Mouse (Mus musculus) midbrain, embryonic 11.5 days (tissue): Measurements from ENCODE around the gene Gm5447. TPM values are rescaled to one million over a fixed set of nuclear protein-coding genes. Genes with fewer than 3 reads are reported as not detected.
A peak's percentile ranks its signal among the peaks of the same experiment; 100 is the strongest.

Source experiments
- ATAC-seq: fragments of 200-750 bp; cut with Nextera tagmentation; 2 replicates; pipeline ENCODE4 v1.8.0; 2017; ENCODE audit warnings: moderate TSS enrichment, moderate library complexity; ENCODE audit not compliant: low FRiP score
- DNase-seq: peaks from one replicate; pipeline ENCODE4 v3.0.0; 2015; ENCODE audit warnings: low spot score; ENCODE audit errors: missing footprints
- H3K27ac ChIP-seq: fragments of 300-500 bp; sonication (generic); 2 replicates; pipeline ENCODE4 v1.5.1; 2014; ENCODE audit warnings: low read depth, low read length
- H3K27me3 ChIP-seq: fragments of 300-500 bp; sonication (generic); 2 replicates; pipeline ENCODE4 v1.6.1; 2014; ENCODE audit warnings: mild to moderate bottlenecking, low read length, moderate library complexity, mixed read lengths; ENCODE audit not compliant: control insufficient read depth, insufficient read depth
- H3K36me3 ChIP-seq: fragments of 300-500 bp; sonication (generic); 2 replicates; pipeline ENCODE4 v1.6.1; 2014; ENCODE audit warnings: mild to moderate bottlenecking, low read length, moderate library complexity, mixed read lengths; ENCODE audit not compliant: control insufficient read depth, insufficient read depth
- H3K4me1 ChIP-seq: fragments of 300-500 bp; sonication (generic); 2 replicates; pipeline ENCODE4 v1.6.1; 2014; ENCODE audit warnings: low read length; ENCODE audit not compliant: control insufficient read depth, insufficient read depth
- H3K4me2 ChIP-seq: fragments of 300-500 bp; sonication (generic); 2 replicates; pipeline ENCODE4 v1.6.1; 2014; ENCODE audit warnings: mild to moderate bottlenecking, moderate library complexity
- H3K4me3 ChIP-seq: fragments of 300-500 bp; sonication (generic); 2 replicates; pipeline ENCODE4 v1.5.1; 2014; ENCODE audit warnings: low read depth, low read length
- H3K9ac ChIP-seq: fragments of 300-500 bp; sonication (generic); 2 replicates; pipeline ENCODE4 v1.6.1; 2014; ENCODE audit warnings: low read length
- H3K9me3 ChIP-seq: fragments of 300-500 bp; sonication (generic); 2 replicates; pipeline ENCODE4 v1.6.1; 2016; ENCODE audit warnings: low read length; ENCODE audit not compliant: control insufficient read depth
- whole genome bisulfite sequencing: fragments of 180-500 bp; shearing (Covaris S2); extraction: QIAGEN DNeasy Blood & Tissue Kit; methylation state at CpG from one replicate; pipeline ENCODE4 v1.1.7; 2014; 5-methylcytosine and 5-hydroxymethylcytosine counted together
- polyA plus RNA-seq: library from polyadenylated mRNA; unstranded; fragments of >200 nt; fragmentation: Nextera tagmentation; extraction: Ambion mirVana; gene quantifications from 2 replicates; pipeline ENCODE4 v1.2.1, GENCODE M21; 2014

Gene Gm5447
- polyA plus RNA-seq, 1 experiment from 2014 or later, result not detected

DNA sequence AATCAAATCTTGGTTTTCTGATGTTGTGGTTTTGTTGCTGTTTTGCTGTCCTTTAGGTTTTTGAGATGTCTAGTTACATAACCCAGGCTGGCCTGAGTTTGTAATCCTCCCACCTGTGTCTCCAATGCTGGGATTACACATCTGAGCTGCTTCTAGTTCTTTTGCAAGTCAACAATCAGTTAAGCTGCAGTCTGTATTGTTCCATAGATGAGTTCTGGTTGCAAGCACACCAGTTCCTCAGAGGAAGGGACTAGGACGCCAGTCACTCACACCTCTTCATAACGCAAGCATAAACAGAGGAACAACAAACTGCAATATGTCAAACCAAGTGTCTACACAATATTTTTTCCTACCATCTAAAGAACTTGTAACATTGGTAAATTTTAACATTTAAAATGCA, 22.0 kb upstream of the Gm5447 start:
- Histone ChIP-seq H3K4me3 (no peak overlapping the region), H3K9me3 (no peaks in the 10 kb centered on the region), H3K27ac (no peak overlapping the region), H3K9ac (no peak overlapping the region), H3K4me1 (no peaks in the 10 kb centered on the region), H3K27me3 (no peaks in the 10 kb centered on the region), H3K36me3 (0 out of 2 replicates have a peak, but pooled peaks cover 4% of the 10 kb centered on the region), H3K4me2 (no peak overlapping the region)
- WGBS, result 92% methylated on average over 2 of the region's 2 CpGs
- peak; percentile 56 for DNase-seq
- ATAC-seq, result no peak

DNA sequence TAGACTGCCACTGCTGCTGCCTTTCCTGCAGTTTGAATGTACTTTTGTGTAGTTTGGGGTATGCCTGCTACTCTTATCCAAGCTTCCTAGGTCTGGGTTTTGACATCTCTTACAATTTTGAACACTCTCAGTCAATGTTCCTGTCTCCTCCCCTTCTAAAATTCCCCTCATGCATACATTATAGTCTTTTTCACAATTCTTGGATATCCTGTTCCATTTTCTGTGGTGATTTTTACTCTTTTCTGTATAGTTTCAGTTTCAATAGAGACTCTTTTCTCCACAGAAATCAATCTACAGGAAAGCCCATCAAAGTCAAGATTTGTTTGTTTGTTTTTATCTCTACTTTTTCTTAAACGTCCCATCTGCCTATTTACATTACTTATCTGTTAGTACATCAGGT, 20.4 kb upstream of the Gm5447 start:
- Histone ChIP-seq H3K4me1 (no peaks in the 10 kb centered on the region), H3K9ac (no peak overlapping the region), H3K27me3 (no peaks in the 10 kb centered on the region), H3K4me3 (no peak overlapping the region), H3K9me3 (no peaks in the 10 kb centered on the region), H3K4me2 (no peak overlapping the region), H3K27ac (no peak overlapping the region), H3K36me3 (no peaks in the 10 kb centered on the region)
- DNase-seq (no peak), ATAC-seq (no peak)
- WGBS, result 68% methylated on average over 1 of the region's 1 CpGs

DNA sequence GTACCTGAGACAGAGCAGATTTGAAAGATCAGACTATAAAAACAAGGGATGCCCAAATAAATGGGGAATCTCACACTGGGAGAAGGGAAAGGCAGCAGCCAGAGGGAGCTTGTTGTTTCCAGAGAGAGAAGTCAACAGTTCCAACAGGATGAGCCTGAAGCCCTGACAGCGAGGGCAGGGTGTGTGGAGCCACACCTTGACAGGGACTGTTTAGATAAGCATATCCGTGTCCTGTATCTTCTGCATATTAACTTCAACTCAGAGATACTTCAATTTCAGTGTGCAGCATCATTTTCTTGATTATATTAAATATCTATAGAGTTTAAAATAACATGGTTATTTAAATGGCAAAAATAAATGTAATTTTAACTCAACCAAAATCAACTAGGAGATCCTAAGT, 13.3 kb upstream of the Gm5447 start:
- no peak overlapping the region for H3K4me2 ChIP-seq
- WGBS, result 89% methylated on average over 2 of the region's 2 CpGs
- H3K4me1 ChIP-seq, result peaks cover 7% of the 10 kb centered on the region
- no peak overlapping the region for H3K9ac ChIP-seq
- H3K27ac ChIP-seq, result no peak overlapping the region
- ATAC-seq (no peak), DNase-seq (no peak)
- H3K27me3 ChIP-seq, result no peaks in the 10 kb centered on the region
- H3K4me3 ChIP-seq, result no peak overlapping the region
- H3K36me3 ChIP-seq, result no peaks in the 10 kb centered on the region
- no peaks in the 10 kb centered on the region for H3K9me3 ChIP-seq

DNA sequence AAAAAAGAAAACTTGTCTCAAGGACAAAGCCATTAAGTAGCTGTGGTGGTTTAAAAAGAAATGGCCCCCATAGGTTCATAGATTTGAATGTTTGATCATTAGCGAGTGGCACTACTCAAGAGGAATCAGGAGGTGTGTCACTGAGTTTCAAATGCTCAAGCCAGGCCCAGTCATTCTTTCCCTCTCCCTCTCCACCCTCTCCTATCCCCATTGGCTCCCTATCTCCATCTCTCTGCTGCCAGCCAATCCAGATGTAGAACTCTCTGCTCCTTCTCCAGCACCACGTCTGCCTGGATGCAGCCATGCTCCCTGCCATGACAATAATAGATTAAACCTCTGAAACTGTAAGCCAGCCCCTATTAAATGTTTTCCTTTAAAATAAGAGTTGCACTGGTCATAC, 12.1 kb upstream of the Gm5447 start:
- H3K36me3 ChIP-seq, result no peaks in the 10 kb centered on the region
- no peak overlapping the region for H3K4me3 ChIP-seq
- H3K9me3 ChIP-seq, result no peaks in the 10 kb centered on the region

DNA sequence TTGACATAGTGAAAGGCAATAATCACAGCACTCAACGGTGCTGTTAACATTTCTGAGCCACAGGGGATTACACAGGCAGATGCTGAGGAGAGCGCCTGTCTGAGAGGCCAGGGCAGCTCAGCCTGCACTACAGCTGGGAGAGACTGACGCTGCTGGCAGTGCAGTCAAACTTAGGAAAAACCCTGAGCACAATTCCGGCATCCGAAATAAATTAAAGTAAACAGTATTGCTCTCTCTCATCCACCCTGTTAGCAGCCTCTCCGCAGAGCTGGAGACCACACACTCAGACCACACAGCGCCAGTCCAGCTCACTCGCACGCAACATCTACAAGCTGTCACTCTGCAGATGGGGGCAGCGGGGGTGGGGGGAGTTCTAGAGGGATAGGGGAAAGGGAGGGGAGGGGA, 7.5 kb upstream of the Gm5447 start:
- 12% methylated on average over 10 of the region's 10 CpGs for WGBS

More for the DNA sequence above, 12.1 kb upstream of the Gm5447 start:
- peaks cover 14% of the 10 kb centered on the region for H3K4me1 ChIP-seq
- no peak for DNase-seq
- 64% methylated on average over 2 of the region's 2 CpGs for WGBS
- no peak overlapping the region for H3K4me2 ChIP-seq
- no peak overlapping the region for H3K9ac ChIP-seq
- H3K27ac ChIP-seq, result no peak overlapping the region
- no peak for ATAC-seq
- H3K27me3 ChIP-seq, result no peaks in the 10 kb centered on the region

DNA sequence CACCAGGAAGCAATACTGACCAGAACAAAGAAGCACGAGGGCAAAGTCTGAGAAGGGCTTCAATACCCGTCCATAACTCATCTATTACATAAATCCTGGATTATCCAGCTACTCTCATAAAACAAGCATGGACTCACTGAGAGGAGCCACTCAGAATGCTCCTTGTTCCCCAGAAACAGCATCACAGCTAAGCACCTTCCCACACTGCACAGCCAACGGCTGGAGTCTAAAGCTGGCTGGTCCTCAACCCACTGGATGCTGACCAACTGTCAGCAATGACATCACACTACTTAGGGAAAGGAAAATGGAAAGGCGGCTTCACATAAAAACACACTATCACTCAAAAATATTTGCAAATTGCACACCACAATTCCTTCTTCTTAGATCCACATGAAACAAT, 5.7 kb upstream of the Gm5447 start:
- Histone ChIP-seq H3K9me3 (no peaks in the 10 kb centered on the region), H3K27ac (no peak overlapping the region), H3K4me3 (no peak overlapping the region), H3K4me1 (peaks cover 10% of the 10 kb centered on the region), H3K9ac (no peak overlapping the region), H3K4me2 (no peak overlapping the region), H3K36me3 (no peaks in the 10 kb centered on the region), H3K27me3 (no peaks in the 10 kb centered on the region)
- no peak for ATAC-seq
- WGBS, result 76% methylated on average over 4 of the region's 4 CpGs
- no peak for DNase-seq

More for the DNA sequence above, 7.5 kb upstream of the Gm5447 start:
- Histone ChIP-seq H3K4me3 (no peak overlapping the region), H3K4me2 (peak overlapping the region; percentile 31), H3K9me3 (no peaks in the 10 kb centered on the region), H3K9ac (no peak overlapping the region), H3K4me1 (peaks cover 10% of the 10 kb centered on the region), H3K36me3 (no peaks in the 10 kb centered on the region), H3K27me3 (no peaks in the 10 kb centered on the region), H3K27ac (0 out of 2 replicates have a peak overlapping the region, but pooled peaks have one; percentile 20)
- peak; percentile 93 for DNase-seq
- peak; percentile 73; the same call in 1 of the 2 replicates for ATAC-seq

DNA sequence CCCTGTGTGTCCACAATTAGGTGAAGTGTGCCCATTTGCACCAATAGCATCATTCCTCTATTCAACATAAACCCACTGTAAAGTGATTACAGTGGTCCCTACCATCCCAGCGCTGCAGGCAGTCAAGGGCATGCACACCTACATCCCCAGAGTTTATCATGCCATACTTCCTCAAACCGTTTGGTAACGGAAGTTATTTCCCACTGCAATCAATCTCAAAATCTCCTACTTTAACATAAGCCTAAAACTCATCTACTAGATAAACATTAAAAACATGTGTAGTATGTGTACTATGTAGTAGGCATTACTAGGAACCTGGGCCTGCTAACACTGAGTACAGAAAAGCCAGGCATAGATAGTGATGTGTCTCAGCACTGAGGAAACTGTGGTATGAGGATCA, 3.0 kb upstream of the Gm5447 start:
- no peaks in the 10 kb centered on the region for H3K36me3 ChIP-seq
- H3K4me1 ChIP-seq, result peaks cover 10% of the 10 kb centered on the region
- H3K27me3 ChIP-seq, result no peaks in the 10 kb centered on the region
- no peak overlapping the region for H3K27ac ChIP-seq
- H3K4me2 ChIP-seq, result no peak overlapping the region
- no peak overlapping the region for H3K9ac ChIP-seq
- no peaks in the 10 kb centered on the region for H3K9me3 ChIP-seq
- peak; percentile 62 for DNase-seq
- WGBS, result 85% methylated on average over 3 of the region's 3 CpGs
- no peak for ATAC-seq
- H3K4me3 ChIP-seq, result no peak overlapping the region

DNA sequence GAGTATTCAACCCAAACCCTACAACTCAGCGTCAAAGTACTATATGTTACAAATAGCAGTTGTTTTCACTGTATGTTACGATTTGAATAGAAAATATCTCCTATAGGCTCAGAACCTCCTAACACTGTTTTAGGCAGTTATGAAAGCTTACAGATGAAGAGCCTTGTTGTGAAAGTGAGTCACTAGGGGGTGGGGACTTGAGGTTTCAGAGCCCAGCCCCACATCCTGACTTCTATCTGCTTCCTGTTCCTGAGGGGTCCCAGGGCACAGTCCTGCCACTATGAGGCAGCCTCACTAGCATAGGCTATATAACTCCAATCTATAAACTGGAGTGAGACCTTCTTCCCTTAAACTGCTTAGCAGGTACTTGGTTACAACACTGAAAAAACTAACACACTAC, 1.9 kb upstream of the Gm5447 start:
- WGBS, result 97% methylated on average over 2 of the region's 2 CpGs
- H3K4me3 ChIP-seq, result no peak overlapping the region
- H3K4me1 ChIP-seq, result peaks cover 3% of the 10 kb centered on the region; the same call in 1 of the 2 replicates
- H3K36me3 ChIP-seq, result no peaks in the 10 kb centered on the region
- H3K27ac ChIP-seq, result no peak overlapping the region
- ATAC-seq, result no peak
- H3K9me3 ChIP-seq, result no peaks in the 10 kb centered on the region
- DNase-seq, result no peak
- H3K4me2 ChIP-seq, result no peak overlapping the region
- no peaks in the 10 kb centered on the region for H3K27me3 ChIP-seq
- H3K9ac ChIP-seq, result no peak overlapping the region

DNA sequence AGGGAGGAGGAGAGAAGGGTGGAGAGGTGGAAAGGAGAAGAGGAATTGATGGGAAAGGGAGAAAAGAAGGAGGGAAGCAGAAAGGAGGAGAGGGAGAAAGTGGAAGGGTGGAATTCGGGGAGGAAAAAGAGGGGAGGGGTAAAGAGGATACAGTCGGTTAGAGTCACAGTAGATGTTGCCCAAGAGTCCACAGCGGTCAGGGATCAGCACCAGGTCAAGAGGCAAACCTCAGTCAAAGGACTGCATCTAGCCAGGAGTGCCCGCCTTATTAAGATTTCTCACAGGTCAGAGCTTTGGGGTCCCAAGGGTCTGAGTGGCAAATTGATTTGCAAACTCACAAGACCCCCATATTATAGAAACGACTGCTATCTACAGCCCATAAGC, 235 bp downstream of the Gm5447 start:
- Histone ChIP-seq H3K4me3 (peak overlapping the region; percentile 91), H3K4me2 (peak overlapping the region; percentile 63), H3K9ac (peak overlapping the region; percentile 88), H3K27me3 (no peaks in the 10 kb centered on the region), H3K36me3 (no peaks in the 10 kb centered on the region), H3K9me3 (no peaks in the 10 kb centered on the region), H3K4me1 (no peaks in the 10 kb centered on the region), H3K27ac (no peak overlapping the region)
- no peak for DNase-seq
- 14% methylated on average over 5 of the region's 5 CpGs for WGBS
- ATAC-seq, result peak; percentile 64
